Mouse (Mus musculus) lung, adult 2 months (tissue): Measurements from ENCODE around the gene Mrpl58.

Experiments used
- CTCF ChIP-seq: fragments of 200-500 bp; IDR thresholded peaks from 2 replicates; pipeline ENCODE4 v1.5.1; 2011; ENCODE audit warnings: mild to moderate bottlenecking, low read length, control low read depth; ENCODE audit not compliant: insufficient read depth
- POLR2A ChIP-seq: fragments of 200-500 bp; IDR thresholded peaks from 2 replicates; pipeline ENCODE4 v1.6.1; 2011; ENCODE audit warnings: low read depth, mild to moderate bottlenecking, control low read depth, low read length, borderline replicate concordance; ENCODE audit errors: extremely low read depth

DNA sequence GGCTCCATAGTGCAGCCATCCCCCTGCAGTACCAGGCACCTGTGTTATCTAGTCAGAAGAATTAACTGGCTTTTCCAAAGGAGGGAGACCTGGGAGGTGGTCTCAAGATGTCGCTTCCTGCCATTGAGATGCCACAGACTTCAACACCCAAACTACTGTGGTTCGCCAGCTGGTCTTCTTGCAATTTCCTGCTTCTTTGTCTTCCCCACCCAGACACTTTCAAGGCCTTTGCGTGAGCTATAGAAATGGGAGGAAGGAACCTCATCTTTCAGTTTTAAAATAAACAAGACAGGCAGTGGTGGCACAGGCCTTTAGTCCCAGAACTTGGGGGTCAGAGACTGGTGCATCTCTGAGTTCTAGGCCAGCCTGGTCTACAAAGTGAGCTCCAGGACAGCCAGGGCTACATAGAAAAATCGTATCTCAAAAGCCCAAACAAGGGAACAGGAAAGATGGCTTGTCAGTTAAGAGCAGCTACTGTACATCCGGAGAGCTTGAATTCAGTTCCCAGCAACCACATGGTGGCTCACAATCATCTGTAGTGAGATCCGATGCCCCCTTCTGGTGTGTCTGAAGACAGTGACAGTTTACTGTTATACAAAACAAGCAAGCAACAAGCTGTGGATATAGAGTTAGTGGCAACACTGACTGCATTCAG lies 4.8 kb downstream of the Mrpl58 start:
- TF ChIP-seq CTCF, result no peak
- no peak for TF ChIP-seq POLR2A
